Mouse (Mus musculus): ENCODE data around the gene Kxd1.
"Not testable (repeated sequence)": the region's sequence is repeated elsewhere in the genome, so short reads cannot be mapped to it uniquely, and the experiment has no call there.

Gene Kxd1

GRCm38 (mm10) chr8:70513441-70513840 lies 14.3 kb downstream of the Kxd1 start:
- no peak for DNase-seq (ENCODE audit: low spot score)

- DNase-seq (ENCODE audit: low spot score): no peak
Observed at GRCm38 (mm10) chr8:70512253-70512903, 15.4 kb downstream of the Kxd1 start.

DNA sequence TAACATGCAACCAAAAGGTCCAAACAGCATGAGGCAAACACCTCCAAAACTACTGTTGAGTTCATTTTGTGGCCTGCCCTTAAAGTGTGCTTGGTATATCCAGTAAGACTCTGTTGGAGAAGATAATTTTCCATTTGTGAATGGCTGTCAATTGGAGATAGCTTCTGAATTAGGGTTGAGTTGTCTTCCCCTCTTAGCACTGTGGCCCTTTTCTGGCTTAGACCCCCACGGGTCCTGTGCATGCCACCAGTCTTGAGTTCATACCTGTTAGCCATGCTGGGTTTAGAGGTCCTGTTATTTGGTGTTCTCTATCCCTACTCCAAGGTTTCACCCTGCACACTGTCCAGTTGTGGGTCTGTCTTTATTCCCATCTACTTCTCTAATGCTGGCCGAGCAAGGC lies 16.0 kb downstream of the Kxd1 start:
- DNase-seq (ENCODE audit: low spot score): no peak

GRCm38 (mm10) chr8:70511174-70511573 lies 16.6 kb downstream of the Kxd1 start:
- not testable (repeated sequence) for DNase-seq (ENCODE audit: low spot score)

DNA sequence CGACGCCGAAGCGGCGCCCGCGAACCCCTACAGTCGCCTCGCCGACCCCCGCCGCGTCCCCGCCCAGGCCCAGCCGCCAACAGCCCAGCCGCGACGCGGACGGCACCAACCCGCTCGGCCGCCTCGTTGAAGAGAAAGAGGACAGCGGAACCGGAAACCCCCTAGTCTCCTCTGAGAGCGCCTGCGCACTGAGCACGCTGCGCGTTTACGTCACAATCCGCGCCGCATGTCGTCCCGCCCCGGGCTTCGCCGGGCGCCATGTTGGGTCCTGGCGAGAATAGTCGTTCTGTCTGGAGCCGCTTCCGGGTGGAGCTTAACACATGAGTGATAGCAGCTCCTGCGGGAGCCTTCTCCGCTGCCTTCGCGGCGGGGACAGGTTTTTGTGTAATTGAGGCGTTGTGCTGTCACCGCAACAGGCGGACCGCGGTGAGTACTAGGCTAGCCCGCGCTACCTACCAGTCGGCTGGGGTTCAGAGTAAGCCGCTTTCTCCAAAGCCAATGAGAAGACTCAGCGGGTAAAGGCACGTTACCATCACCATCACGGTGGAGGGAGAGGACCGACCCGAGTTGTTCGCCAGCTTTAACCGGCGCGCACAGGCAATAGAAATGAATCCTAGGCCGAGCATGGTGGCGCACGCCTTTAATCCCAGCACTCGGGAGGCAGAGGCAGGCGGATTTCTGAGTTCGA lies 17.4 kb downstream of the Kxd1 start, which contains the start of gene Uba52:
TSS of gene Uba52 (minus strand) at position 574 of the 688 bp plus-strand sequence.
- DNase-seq (ENCODE audit: low spot score): peak; percentile 99

DNA sequence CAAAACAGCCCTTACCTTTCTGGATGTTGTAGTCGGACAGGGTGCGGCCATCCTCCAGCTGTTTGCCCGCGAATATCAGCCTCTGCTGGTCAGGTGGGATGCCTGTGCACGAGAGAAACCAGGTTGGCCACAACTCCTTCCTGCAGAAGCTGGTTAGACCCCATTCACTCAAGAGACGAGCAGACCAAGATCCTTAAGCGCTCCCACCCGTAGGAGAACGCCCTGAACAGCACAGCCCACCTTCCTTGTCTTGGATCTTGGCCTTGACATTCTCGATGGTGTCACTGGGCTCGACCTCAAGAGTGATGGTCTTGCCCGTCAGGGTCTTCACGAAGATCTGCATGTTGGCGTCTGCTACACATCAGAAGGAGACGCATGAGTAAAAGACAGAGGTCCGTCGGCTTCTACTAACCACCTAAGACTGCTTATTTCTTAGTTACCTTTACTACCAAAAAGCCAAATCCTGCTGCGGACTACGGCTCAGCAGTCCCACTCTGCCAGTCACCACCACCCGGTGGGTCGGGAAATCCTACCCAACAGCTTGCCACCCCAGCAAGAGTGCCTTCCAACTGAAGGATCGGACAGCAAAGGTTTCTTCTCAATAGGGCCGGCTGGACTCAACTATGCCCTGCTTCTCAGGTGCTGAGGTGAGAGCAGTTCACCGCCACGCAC lies 18.3 kb downstream of the Kxd1 start:
- DNase-seq (ENCODE audit: low spot score): no peak

DNA sequence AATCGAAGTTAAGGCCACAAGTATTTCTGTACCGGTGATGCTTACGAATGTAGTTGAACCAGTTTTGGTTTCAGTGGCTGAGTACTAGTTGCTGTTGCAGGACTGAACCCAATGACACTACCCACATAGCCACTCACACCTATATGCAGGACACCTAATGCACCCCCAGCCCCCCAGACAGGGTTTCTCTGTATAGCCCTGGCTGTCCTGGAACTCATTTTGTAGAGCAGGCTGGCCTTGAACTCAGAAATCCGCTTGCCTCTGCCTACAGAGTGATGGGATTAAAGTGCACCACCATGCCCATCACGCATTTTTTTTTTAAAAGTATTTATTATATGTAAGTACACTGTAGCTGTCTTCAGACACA lies 20.7 kb downstream of the Kxd1 start:
- DNase-seq (ENCODE audit: low spot score): no peak

DNA sequence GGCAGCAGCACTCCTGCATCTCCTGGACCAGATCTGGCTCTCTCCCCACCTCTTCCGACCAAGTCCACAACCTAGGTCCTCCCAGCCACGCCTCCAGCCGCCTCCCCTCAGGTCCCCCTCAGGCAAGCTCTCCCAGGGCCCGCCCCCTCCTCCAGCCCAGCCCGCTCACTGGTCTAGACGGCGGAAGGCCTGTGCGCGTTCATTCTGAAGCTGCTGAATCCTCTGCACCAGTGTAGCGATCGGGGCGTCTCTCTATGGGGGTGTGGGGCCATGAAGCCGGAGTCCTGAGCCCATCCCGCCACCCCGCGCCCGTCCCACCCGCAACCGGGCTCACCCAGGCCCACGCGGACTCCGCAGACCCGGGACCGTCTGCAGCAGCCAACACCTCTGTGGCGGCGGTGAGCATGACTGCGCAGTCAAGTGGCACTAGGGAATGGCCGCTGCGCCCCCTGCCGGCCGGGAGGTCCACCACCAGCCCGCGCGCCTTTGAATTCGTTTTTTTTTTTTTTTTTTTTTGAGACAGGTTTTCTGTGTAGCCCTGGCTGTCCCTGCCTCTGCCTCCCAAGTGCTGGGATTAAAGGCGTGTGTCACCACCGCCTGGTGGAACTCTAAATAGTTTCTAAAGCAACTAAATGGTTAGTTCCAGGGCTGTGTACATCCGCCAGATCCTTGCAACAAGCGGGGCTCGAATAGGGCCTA lies 21.3 kb downstream of the Kxd1 start, which contains the start of gene Rex1bd:
TSS of gene Rex1bd (minus strand) at position 425 of the 699 bp plus-strand sequence.
- DNase-seq (ENCODE audit: low spot score): peak; percentile 94

DNA sequence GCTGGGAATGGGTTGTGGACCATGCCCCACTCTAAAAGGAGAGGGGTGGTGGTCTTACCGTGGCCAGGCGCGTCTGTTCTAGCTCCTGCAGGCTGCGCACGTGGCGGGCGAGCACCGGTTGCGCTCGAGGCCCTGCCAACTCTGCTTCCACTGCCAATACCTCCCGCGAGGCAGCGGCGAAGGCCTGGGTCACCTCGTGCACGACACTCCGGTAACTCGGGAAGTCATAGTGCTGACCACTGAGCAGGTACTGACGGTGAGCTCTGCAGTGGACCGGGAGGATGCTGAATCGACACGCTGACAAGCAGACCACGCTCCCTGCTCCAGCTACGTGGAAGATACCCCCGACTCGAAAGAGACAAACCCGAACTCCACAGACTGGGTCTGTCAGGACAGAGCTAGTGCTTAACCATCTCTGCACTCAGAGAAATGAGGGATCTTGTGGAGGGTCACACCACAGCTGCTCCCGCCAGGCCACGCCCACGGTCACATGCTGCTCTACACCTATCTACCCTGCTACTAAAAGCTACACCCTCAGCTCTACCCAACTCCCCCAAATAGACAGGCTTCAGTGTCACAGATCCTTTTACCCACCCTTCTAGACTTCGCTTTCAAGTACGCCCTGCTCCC lies 21.9 kb downstream of the Kxd1 start:
- no peak for DNase-seq (ENCODE audit: low spot score)

- DNase-seq (ENCODE audit: low spot score): peak; percentile 88
Observed at GRCm38 (mm10) chr8:70504851-70505250, 22.9 kb downstream of the Kxd1 start.

- no peak for DNase-seq (ENCODE audit: low spot score)
Observed at GRCm38 (mm10) chr8:70504291-70504716, 23.5 kb downstream of the Kxd1 start.

- peak; percentile 82 for DNase-seq (ENCODE audit: low spot score)
Observed at GRCm38 (mm10) chr8:70503062-70503750, 24.6 kb downstream of the Kxd1 start.

- no peak for DNase-seq (ENCODE audit: low spot score)
Observed at GRCm38 (mm10) chr8:70502540-70502939, 25.2 kb downstream of the Kxd1 start.

- DNase-seq (ENCODE audit: low spot score): no peak
Observed at GRCm38 (mm10) chr8:70501820-70502529, 25.8 kb downstream of the Kxd1 start.

GRCm38 (mm10) chr8:70500386-70501301 lies 27.1 kb downstream of the Kxd1 start:
- no peak for DNase-seq (ENCODE audit: low spot score)

GRCm38 (mm10) chr8:70495771-70496062 lies 32.0 kb downstream of the Kxd1 start:
- DNase-seq (ENCODE audit: low spot score): no peak

GRCm38 (mm10) chr8:70495001-70495770 lies 32.6 kb downstream of the Kxd1 start:
- DNase-seq (ENCODE audit: low spot score): no peak

DNA sequence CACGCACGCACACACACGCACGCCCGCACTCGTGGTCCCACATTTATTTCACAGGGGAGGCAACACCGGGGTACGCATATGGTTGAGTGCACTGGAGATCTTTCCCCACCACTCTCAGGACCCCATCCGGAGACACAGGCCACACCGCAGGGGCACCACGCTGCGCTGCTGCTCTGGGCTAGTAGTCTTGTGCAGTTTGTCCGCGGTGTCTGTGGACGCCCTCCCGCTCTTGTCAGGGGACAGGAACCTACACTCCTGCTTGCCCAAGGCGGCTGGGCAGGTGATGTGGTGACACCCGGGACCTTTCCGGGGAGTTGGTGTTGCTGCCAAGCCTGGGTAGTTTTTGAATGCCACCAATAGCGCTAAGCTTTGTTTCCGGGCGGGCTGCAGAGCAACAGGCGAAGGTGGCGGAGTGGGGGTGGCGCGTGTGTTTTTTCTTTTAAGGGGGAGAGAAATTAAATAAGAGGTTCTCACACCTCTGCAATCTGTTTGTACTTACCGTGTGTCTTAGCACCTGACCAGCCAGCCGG lies 33.3 kb downstream of the Kxd1 start:
- no peak for DNase-seq (ENCODE audit: low spot score)
